Mouse (Mus musculus) urinary bladder, adult 18-20 months (tissue): ENCODE data around the gene Mlec.
"Not testable (repeated sequence)": the region's sequence is repeated elsewhere in the genome, so short reads cannot be mapped to it uniquely, and the experiment has no call there.

ENCODE experiments used
- DNase-seq, 2 experiments: peaks; one replicate each; pipeline ENCODE4 v3.0.0; 2022; ENCODE audit warnings: low spot score in 2 of 2, mixed read lengths in 2 of 2

Gene Mlec

DNA sequence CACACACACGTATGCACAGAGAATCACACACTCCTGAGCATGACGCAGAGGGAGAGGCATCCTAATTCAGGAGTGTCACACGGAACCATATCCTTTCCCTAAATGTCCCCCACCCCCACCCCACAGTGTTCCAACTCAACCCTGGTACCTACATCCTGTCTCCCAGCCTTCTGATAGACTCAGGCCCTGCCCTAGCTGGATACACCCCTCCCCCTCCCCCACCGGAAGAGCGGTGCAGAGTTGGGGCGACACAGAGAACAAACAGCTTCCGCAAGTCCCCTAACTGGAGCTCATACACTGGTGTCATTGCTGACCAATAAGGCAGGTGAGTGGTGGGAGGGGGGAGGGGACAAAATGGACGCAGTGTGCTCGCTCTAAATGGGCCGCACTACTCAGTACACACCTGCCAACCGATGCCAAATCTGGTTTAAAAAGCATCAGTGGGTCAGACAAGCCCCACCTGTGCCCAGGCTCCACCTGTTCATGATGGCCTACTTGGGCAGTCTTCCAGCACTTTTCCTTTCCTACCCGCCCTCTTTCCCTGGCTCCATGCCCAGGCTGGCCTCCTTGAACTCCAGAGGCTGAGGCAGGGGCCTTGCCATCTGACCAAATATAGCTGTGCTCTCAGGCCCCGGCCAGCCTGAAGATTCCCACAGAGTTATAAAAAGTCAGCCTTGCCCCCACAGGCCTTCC is 23.4 kb upstream of the Mlec start:
- no peak for DNase-seq

DNA sequence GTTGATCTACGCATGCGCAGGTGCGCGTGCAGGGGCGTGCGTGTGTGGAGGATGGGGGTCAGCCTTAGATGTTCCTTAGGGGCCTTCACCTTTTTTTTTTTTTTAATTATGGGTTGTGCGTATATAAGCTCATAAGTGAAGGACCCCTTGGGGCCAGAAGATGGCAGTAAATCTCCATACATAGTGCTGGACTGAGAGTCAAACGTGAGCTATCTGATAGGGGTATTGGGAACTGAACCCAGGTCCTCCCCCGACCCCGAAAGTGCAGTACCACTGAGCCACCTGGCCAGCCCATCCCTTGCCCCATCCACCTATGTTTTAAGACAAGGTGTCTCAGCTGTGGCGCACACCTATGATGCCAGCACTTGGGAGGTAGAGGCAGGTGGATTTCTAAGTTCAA is 21.6 kb upstream of the Mlec start:
- DNase-seq: no peak

DNA sequence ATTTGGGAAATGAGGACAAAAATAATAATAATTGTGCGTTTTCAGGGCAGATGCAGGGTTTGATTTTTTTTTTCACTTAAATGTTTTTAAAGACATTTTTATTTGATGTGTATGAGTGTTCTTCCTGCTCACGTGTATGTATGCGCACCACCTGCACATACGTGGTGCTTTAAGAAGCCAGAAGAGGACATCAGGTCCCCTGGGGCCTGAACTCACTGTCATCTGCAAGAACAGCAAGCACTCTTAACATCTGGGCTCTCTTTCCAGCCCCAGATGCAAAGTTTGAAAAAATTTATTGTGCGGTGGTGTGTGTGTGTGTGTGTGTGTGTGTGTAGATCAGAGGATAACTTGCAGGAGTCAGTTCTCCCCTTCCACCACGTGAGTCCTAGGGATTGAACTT is 19.9 kb upstream of the Mlec start:
- DNase-seq: no peak

DNA sequence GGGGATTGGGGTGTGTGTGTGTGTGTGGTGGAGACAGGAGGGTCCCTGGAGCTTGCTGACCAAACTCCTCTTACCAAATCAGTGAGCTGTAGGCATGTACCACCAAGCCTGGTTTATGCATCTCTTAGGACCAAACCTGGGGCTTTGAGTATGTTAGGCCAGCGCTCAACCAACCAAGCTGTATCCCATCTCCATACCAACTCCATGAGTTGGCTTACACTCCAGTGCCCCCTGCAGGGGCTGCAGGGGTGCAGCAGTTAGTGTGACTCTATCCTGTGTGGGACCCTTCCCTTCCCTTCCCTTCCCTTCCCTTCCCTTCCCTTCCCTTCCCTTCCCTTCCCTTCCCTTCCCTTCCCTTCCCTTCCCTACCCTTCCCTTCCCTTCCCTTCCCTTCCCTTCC is 16.6 kb upstream of the Mlec start:
- no peak for DNase-seq

DNA sequence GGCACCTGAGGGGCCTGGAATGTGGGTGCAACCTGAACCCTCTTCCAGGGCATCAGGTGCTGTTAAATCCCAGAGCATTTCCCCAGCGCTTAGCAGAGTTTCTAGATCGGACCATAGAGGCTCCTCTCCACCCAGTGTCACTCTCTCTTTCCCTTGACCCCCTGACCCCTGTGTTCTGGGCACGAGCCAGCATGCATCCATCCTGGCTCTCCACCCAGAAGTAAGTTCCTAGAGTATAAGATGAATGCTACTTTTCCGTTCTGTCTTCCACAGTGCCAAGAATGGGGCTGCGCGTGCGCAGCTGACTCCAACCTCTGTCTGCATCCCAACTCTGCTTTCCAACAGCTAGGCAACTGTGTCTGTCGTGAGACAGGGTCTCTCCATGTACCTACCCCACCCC is 12.2 kb upstream of the Mlec start:
- no peak for DNase-seq

DNA sequence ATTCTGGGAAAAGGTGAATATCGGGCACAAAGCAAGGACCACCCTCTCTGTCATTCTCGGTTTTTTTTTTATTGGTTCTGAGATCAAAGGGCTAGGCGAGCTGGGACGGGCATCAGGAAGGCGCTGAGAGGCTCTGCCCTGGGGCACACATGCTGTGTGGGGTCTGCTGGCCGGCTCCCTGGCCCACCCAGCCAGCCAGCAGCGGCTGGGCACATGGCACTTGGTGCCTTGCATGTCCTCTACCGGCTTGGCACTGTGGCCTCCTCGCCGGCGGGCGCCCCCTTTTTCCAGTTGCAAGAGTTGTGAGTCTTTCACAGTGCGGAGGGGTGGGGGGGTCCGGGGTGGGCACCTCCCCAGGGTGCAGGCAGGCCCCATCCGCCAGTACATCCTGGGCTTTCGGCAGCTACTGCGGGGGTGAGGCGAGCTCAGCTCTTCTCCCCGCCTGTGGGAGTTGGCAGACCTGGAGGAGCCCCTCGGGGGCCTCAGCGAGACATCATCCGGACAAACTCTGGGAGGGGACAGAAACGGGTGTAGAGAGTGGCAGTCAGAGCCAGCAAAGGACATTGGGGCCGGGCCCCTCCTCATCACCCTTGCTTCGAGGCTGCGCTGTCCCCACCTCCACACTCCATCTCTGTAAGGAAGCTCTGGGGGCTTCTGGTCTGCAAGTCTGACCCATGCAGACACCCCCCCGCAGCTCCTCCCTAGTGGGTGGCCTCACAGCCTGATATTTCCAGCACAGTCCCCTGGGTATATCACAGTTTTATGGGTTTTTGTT is 10.8 kb upstream of the Mlec start:
- DNase-seq: no peak

DNA sequence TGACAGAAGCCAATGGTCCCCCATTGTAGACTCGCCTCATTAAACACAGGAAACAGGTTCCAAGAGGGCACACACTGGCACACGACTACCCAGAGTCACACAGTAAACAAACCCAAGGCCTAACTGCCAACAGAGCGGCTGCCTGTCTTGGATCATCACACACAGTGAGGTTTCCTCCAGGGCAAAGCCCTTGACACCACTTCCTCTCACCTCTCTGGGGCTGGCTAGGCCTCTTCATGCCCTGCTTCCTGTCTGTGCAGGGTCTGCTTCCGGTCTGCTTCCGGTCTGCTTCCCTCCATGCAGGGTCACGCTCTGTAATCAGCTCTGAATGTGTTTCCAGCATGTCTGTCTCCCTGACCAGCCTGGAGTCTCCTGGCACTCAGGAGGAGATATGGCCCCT is 9.4 kb upstream of the Mlec start:
- no peak for DNase-seq

DNA sequence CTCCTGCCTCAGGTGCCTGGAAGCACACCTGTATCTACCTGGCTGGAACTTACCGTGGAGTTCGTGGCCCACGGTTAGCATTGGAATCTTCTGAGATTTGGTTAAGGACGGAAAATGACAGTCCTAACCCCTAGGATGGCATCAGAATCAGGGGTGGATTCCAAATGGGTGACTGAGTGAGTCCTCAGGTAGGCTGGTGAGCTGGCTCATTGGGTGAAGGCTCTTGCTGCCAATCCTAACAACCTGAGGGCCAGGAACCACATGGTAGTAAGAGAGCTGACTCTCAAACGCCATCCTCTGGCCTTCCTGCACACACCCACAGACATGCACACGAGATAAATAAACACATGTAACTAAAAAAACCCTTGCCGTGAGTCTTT is 8.8 kb upstream of the Mlec start:
- DNase-seq: no peak

DNA sequence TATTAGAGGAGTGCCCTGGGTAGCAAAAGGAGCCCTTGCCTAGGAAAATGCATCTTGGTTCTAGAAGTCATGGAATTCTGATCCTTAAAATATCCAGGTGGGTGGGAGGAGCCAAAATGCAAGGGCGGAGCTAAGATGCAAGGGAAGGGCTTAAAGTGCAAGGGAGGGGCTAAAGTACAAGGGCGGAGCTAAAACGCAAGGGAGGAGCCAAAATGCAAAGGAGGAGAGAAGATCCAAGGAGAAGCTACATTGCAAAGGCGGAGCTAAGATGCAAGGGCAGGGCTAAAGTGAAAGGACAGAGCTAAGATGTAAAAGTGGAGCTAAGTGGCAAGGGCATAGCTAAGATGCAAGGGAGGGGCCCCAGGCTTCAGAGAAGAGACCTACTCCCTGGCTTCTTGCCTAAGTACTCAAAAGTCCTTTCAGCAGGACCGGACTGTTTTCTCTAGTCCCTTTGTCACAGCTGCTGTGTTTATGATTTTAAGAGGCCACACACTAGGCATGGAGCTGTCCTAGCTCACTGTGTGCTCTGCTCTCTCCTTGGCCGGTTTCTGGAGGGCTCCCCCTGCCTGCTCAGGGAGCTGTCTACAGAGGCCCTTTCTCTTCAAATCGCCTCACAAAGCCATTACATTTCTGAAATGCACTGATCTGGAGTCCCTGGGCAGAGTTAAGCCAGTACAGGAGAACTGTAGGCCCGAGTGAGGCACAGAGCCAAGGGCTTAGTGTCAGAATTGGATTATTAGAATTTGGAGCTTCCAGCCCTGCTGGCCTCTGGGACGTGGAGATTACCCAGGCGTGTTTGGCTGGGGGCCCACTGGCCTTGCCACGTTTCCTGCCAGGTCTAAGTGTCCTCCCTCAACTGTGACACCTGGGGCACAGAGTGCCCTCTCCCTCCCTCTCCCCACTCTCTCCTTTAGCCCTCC is 8.2 kb upstream of the Mlec start:
- DNase-seq: no peak

DNA sequence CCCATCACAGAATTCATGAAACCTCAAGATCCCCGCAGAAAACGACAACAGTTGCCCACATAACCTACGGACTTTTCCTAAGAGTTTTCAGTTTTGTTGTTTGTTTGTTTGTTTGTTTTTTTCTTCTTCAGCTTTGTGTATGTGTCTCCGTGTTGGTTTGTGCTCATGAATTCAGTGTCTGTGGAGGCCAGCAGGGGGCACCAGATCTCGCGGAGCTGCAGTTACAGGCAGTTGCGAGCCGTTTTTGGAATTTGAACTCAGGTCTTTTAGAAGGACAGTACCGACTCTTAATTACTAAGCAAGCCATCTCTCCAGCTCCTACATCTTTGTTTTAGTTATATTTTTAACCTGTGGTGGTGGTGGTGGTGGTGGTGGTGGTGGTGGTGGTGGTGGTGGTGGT is 7.4 kb upstream of the Mlec start:
- no peak for DNase-seq

DNA sequence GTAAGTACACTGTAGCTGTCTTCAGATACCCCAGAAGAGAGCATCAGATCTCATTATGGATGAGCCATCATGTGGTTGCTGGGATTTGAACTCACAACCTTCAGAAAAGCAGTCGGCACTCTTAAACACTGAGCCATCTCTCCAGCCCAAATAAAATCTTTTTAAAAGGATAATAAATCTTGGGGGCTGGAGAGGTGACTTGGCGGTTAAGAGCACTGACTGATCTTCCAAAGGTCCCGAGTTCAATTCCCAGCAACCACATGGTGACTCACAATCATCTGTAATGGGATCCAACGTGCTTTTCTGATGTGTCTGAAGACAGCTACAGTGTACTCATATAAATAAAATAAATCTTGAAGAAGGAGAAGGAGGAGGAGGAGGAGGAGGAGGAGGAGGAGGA is 6.5 kb upstream of the Mlec start:
- not testable (repeated sequence) for DNase-seq

DNA sequence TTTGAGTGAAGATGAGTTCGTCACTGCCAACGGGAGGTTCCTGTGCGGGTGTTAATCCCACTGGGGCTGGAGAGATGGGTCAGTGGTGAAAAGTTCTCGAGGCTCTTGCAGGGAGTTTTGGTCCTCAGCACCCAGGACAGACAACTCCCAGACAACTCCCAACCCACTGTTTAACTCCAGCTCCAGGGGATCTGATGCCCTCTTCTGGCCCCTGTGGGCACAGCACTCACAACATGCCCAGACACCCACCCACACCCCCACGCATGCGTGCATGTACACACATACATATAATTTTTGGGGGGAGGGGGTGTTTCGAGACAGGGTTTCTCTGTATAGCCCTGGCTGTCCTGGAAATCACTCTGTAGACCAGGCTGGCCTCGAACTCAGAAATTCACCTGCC is 5.6 kb upstream of the Mlec start:
- peak in 1 of 2 experiments; percentile 54 for DNase-seq

DNA sequence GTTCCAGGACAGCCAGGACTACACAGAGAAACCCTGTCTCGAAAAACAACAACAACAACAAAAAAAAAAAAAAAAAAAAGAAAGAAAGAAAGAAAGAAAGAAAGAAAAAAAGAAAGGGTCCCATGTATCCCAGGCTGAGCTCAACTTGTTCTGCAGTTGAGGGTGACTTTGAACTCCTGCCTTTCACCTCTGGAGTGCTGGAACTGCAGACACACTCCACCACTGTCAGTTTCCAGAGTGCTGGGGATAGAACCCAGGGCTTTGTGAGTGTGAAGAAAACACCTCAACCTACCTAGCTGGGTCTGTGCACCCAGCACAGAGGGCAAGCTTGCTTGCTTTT is 3.9 kb upstream of the Mlec start:
- not testable (repeated sequence) for DNase-seq

DNA sequence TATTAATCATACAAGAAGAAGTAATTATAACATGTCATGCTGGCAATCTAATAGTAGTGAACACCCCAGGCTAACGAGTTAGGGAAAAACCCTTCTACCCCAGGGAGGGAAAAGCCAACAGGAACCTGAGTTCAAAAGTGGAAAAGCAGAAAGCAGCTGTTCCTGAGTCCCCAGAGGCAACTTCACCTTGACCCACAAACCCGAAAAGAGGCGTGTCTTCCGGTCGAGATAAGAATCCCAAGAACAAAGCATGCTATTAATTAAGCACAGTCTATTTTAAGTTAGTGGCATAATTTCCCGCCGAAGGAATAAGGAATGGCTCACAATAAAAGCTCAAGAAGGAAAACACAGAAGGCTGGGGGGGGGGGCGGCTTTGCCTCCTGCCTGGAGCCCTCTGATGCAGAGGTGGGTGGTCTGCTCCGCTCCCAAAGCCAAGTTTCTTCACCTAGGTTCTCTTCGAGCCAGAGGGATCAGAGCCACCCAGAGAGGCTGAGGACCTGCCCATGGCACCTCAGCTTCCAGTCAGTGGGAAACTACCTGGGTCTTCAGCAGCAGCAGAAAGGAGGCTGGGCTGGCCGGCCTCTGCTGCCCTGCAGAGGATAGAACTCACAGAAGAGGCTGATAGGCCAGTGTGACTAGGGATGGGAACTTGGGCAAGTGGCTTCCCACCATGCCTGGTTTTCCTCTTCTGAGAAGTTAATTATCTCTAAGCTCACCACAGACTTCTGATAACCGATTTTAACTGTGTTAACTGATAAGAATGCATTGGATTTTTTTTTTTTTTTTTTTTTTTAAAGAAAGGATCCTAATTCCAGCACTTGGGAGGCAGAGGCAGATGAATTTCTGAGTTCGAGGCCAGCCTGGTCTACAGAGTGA is 3.3 kb upstream of the Mlec start:
- no peak for DNase-seq

DNA sequence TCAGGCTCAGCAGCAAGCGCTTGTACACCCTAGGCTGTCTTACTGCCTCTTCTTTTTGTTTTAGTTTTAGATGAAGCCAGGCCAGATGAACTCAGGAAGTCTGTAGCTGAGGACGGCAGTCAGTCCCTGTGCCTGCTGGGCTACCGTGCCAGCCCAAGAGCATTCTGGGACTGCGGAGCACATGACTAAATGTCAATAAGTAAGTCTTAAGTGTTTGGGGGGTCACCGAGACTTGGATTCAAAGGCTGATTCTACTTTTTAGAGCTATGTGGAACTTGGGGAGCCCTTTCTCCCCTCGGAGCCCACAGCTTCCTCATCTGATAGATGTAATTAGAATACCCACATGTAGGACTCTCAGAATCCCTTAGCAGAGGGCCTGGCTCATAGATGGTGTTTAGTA is 2.7 kb upstream of the Mlec start:
- no peak for DNase-seq

DNA sequence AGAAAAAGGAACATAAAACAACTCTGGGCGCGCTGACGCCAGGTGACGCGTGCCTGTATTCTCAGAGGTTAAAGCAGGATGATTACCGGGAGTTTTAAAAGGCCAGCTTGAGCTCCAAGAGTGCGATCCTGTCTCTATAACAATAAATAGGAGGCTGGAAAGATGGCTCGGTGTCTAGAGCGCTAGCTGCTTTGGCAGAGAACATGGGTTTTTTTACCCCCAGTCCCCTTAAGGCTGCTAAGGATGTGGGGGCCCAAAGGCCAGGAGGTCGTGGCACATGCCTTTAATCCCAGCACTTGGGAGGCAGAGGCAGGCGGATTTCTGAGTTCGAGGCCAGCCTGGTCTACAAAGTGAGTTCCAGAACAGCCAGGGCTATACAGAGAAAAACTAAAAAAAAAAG is 1.2 kb upstream of the Mlec start:
- DNase-seq: no peak

DNA sequence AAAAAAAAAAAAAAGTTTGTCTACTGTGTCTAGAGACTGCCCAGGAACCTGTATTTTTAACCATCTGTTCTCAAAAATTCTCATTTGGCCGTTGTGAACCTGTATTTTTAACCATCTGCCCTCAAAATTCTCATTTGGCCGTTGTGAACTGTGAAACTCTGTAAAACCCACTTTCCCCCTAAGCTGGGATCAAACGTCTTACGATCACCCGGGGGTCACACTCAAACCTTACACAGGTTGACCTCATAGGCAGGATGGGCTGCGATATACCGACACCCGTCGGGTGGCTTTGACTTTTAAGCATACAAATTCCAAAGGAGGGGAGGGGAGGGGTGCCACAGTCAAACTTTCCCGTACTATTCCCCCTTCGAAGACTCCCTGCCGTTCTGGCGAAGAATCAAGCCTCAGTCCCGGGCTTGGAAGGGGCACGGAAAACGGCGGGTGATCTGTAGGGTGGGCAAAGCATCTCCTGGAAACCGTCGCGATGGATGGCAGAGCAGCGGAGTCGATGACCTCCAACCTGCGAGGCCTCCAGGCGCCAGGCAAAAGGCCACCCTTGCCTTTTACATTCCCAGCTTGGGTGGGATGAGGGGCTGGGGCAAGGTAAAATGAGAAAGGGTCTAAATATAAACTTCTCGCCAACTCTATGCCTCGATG is 918 bp downstream of the Mlec start:
- no peak for DNase-seq

DNA sequence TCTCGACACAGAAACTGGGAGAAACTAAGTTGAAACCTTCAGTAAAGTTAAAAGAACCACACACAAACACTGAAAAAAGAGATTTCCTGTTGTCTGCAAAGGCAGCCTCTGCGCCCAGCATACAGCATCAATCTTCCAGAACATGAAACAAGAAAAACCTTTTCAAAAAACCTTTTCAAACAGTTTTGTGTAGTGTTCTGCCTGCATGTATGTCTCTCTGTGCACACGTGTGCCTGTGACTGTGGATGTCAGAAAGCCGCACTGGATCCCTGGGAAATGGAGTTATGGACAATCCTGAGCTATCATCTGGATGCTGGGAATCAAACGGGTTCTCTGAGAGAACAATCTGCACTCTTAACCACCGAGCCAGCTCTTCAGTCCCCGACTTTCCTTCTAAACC is 1.6 kb downstream of the Mlec start:
- DNase-seq: no peak

DNA sequence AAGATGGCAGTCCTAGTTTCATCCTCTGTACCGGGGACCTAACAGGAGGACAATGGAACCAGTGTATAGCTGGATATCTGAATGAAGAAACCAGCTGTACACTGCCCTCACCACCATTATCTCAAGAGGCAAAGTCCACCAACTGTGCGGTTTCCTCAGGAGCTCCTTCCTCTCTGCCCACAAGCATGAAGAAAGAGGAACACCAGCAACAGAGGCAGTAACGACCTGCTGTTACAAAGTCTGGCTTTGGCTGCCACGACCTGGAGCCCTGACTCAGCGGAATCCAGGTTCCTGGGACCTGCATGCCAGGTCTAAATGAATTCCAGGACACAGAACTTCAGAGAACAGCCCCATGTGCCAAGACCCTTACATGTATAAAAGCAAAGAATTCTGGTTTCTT is 2.1 kb downstream of the Mlec start:
- no peak for DNase-seq

DNA sequence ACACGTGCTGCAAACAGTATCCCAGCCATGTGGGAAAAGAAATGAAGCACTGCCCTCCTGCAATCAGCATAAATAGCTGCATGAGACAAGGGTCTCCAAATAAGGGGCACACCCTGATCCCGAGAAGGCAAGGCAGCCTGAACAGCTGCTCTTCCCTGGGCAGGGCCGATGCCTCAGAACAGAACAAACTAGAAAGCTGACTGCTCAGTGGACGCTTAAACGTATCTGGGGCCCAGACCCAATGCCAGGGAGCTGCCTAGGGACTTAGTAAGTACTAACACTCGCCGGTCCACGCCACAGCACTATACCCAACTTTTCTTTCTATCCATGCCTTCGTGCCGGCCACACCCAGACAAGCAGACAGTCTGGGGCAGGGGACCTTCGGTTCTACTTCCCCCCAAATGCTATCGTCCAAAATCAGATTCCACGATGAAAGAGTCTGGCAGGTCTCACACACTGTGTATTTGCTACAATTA is 2.8 kb downstream of the Mlec start:
- DNase-seq: no peak
